In genomic region chr2:121413387-121414042, GRCm38 (mm10) we compare ENCODE assay signal across 8 mouse cellular contexts. TPM values are rescaled to one million over a fixed set of nuclear protein-coding genes. Genes with fewer than 3 reads are reported as not detected.
DNase-seq lines count a peak whose midpoint lies in the region; ATAC-seq lines count a peak whose summit lies in the region.

Gene Pdia3 (plus strand): TSS chr2:121413775.
Gene Catsper2 (minus strand): TSS chr2:121413792.

- DNase-seq in CD4-positive, CD25-positive, alpha-beta regulatory T cell, adult 2 months (ENCODE audit: low read depth, low spot score), result peak; percentile 95
- peak; percentile 13 for DNase-seq in fat pad, adult 2 months (ENCODE audit: extremely low read depth, low read depth, low spot score)
- peak; percentile 98 for DNase-seq in kidney, postnatal 10 days
- DNase-seq in liver, embryonic 13.5 days, result peak; percentile 94
- DNase-seq in neural tube, embryonic 10.5 days (ENCODE audit: extremely low spot score, low spot score), result peak; percentile 97

- peaks cover 8% of the 10 kb centered on the region; the same call in 1 of the 2 replicates for H3K4me1 ChIP-seq in brown adipose tissue, adult 24 weeks (ENCODE audit: control insufficient read depth, insufficient read depth, insufficient read length, low read length)
- H3K4me1 ChIP-seq in heart, embryonic 13.5 days, result peaks cover 41% of the 10 kb centered on the region
- peaks cover 52% of the 10 kb centered on the region for H3K4me1 ChIP-seq in liver, embryonic 13.5 days (replicated peaks)
- H3K4me1 ChIP-seq in stomach, embryonic 16.5 days (ENCODE audit: control insufficient read depth, insufficient read depth, low read length), result peaks cover 21% of the 10 kb centered on the region

- peak within 1 kb of the TSS; percentile 98 for H3K4me3 ChIP-seq in brown adipose tissue, adult 24 weeks (ENCODE audit: insufficient read depth, low read depth, low read length)
- peak within 1 kb of the TSS; percentile 100 for H3K4me3 ChIP-seq in heart, embryonic 13.5 days
- peak within 1 kb of the TSS; percentile 98 for H3K4me3 ChIP-seq in liver, embryonic 13.5 days (replicated peaks)
- H3K4me3 ChIP-seq in stomach, embryonic 16.5 days (replicated peaks; ENCODE audit: low read length), result peak within 1 kb of the TSS; percentile 100

- ATAC-seq in heart, embryonic 13.5 days (ENCODE audit: extremely low read depth, insufficient number of reproducible peaks, low FRiP score, low TSS enrichment), result peak; percentile 98
- ATAC-seq in liver, embryonic 13.5 days (ENCODE audit: low read depth), result peak; percentile 97
- ATAC-seq in stomach, embryonic 16.5 days (ENCODE audit: insufficient read depth, low FRiP score), result peak; percentile 98

- H3K27ac ChIP-seq in brown adipose tissue, adult 24 weeks (replicated peaks; ENCODE audit: low read depth, low read length), result peak within 1 kb of the TSS; percentile 88
- peak within 1 kb of the TSS; percentile 99 for H3K27ac ChIP-seq in heart, embryonic 13.5 days (replicated peaks)
- H3K27ac ChIP-seq in liver, embryonic 13.5 days, result peak within 1 kb of the TSS; percentile 95
- H3K27ac ChIP-seq in stomach, embryonic 16.5 days (ENCODE audit: low read length), result peak within 1 kb of the TSS; percentile 99

- peaks cover 27% of the 10 kb centered on the region for H3K36me3 ChIP-seq in heart, embryonic 13.5 days
- H3K36me3 ChIP-seq in liver, embryonic 13.5 days, result peaks cover 24% of the 10 kb centered on the region
- no peaks in the 10 kb centered on the region; the same call in none of the 2 replicates for H3K36me3 ChIP-seq in stomach, embryonic 16.5 days (ENCODE audit: control insufficient read depth, insufficient read depth, low read length)

- under 1% methylated on average over 68 of the region's 68 CpGs for WGBS in heart, embryonic 13.5 days
- WGBS in liver, embryonic 13.5 days (ENCODE audit: insufficient replicate concordance), result under 1% methylated on average over 68 of the region's 68 CpGs
- WGBS in stomach, embryonic 16.5 days, result under 1% methylated on average over 61 of the region's 68 CpGs

- H3K9ac ChIP-seq in heart, embryonic 13.5 days, result peak within 1 kb of the TSS; percentile 100
- H3K9ac ChIP-seq in liver, embryonic 13.5 days, result peak within 1 kb of the TSS; percentile 99
- H3K9ac ChIP-seq in stomach, embryonic 16.5 days (ENCODE audit: low read length), result peak within 1 kb of the TSS; percentile 99

- peak within 1 kb of the TSS; percentile 82 for H3K4me2 ChIP-seq in heart, embryonic 13.5 days
- peak within 1 kb of the TSS; percentile 88 for H3K4me2 ChIP-seq in liver, embryonic 13.5 days
- H3K4me2 ChIP-seq in stomach, embryonic 16.5 days (ENCODE audit: low read depth, low read length), result peak within 1 kb of the TSS; percentile 80

- H3K9me3 ChIP-seq in heart, embryonic 13.5 days, result no peaks in the 10 kb centered on the region
- no peaks in the 10 kb centered on the region for H3K9me3 ChIP-seq in liver, embryonic 13.5 days (replicated peaks)
- H3K9me3 ChIP-seq in stomach, embryonic 16.5 days (replicated peaks; ENCODE audit: control insufficient read depth, low read length), result no peaks in the 10 kb centered on the region

- no peaks in the 10 kb centered on the region for H3K27me3 ChIP-seq in heart, embryonic 13.5 days (replicated peaks)
- no peaks in the 10 kb centered on the region for H3K27me3 ChIP-seq in liver, embryonic 13.5 days
- H3K27me3 ChIP-seq in stomach, embryonic 16.5 days (ENCODE audit: control insufficient read depth, insufficient read depth, low read length), result no peaks in the 10 kb centered on the region

RNA-seq across cellular contexts. Expression of gene Pdia3, which starts in this region (rescaled TPM):
- 92.2 and 124 TPM in 2 replicates for polyA plus RNA-seq in brown adipose tissue, adult 24 weeks (2012; ENCODE audit: insufficient read depth, insufficient read length, missing spikeins)
- polyA plus RNA-seq in heart, embryonic 13.5 days (2015; fragmentation: Nextera tagmentation; extraction: Ambion mirVana), result 524 and 560 TPM in 2 replicates
- 291 and 374 TPM in 2 replicates for polyA plus RNA-seq in liver, embryonic 13.5 days (2015; fragmentation: Nextera tagmentation; extraction: Ambion mirVana)
- polyA plus RNA-seq in stomach, embryonic 16.5 days (2015; fragmentation: Nextera tagmentation; extraction: Ambion mirVana), result 880 and 909 TPM in 2 replicates

RNA-seq across cellular contexts. Expression of gene Catsper2, which starts in this region (rescaled TPM):
- 3.6 and 4.5 TPM in 2 replicates for polyA plus RNA-seq in brown adipose tissue, adult 24 weeks (2012; ENCODE audit: insufficient read depth, insufficient read length, missing spikeins)
- polyA plus RNA-seq in heart, embryonic 13.5 days (2015; fragmentation: Nextera tagmentation; extraction: Ambion mirVana), result 2.2 and 2.7 TPM in 2 replicates
- 0.52 and 0.76 TPM in 2 replicates for polyA plus RNA-seq in liver, embryonic 13.5 days (2015; fragmentation: Nextera tagmentation; extraction: Ambion mirVana)
- 1.3 and 1.6 TPM in 2 replicates for polyA plus RNA-seq in stomach, embryonic 16.5 days (2015; fragmentation: Nextera tagmentation; extraction: Ambion mirVana)

Comparison
In these comparisons a context has a peak if more than half of its experiments do, and no peak if none do; other contexts are left out.
1. Peak in every context shown above with its lines: DNase-seq, ATAC-seq, H3K4me3 ChIP-seq and H3K27ac ChIP-seq.
2. DNase-seq: peak in every context shown above with its lines; median percentile 98 in kidney, postnatal 10 days; 97 in neural tube, embryonic 10.5 days; 95 in CD4-positive, CD25-positive, alpha-beta regulatory T cell, adult 2 months; 94 in liver, embryonic 13.5 days; 13 in fat pad, adult 2 months.